Mouse (Mus musculus) megakaryocyte, embryonic 14.5 days (primary cell): ENCODE measurements at regions not wholly inside any gene's neighbourhood (a gene's known extent, or its start where the extent isn't known, plus 50 kb on each side); places are given as distances from the start of the nearest gene placed in this dataset.

Source experiments
- H3K27me3 ChIP-seq: replicated peaks from 2 replicates; pipeline ENCODE3; 2012; ENCODE audit warnings: inconsistent platforms
- H3K36me3 ChIP-seq: replicated peaks from 2 replicates; pipeline ENCODE3; 2012; ENCODE audit warnings: low read length, inconsistent platforms, mixed read lengths
- H3K4me1 ChIP-seq: 2 replicates; pipeline ENCODE4 v1.6.1; 2012; ENCODE audit warnings: inconsistent platforms
- H3K4me3 ChIP-seq: replicated peaks from 2 replicates; pipeline ENCODE3; 2012; ENCODE audit warnings: moderate library complexity, mild to moderate bottlenecking, inconsistent platforms
- H3K9me3 ChIP-seq: 2 replicates; pipeline ENCODE4 v1.6.1; 2012; ENCODE audit warnings: inconsistent platforms
- FLI1 ChIP-seq: IDR thresholded peaks from 2 replicates; pipeline ENCODE4 v1.6.1; 2012; ENCODE audit warnings: low read length, inconsistent platforms, mixed read lengths
- GATA1 ChIP-seq: IDR thresholded peaks from 3 replicates; pipeline ENCODE4 v1.6.1; 2012; ENCODE audit warnings: mixed read lengths, low read length, inconsistent platforms, borderline replicate concordance

- TF ChIP-seq GATA1, result no peak
- no peak for TF ChIP-seq FLI1
- Histone ChIP-seq H3K27me3 (no peaks in the 10 kb centered on the region), H3K4me1 (peaks cover 12% of the 10 kb centered on the region), H3K9me3 (no peaks in the 10 kb centered on the region), H3K36me3 (no peaks in the 10 kb centered on the region), H3K4me3 (no peak overlapping the region)
These were observed 288.0 kb downstream of the Gm11361 start for GRCm38 (mm10) chr13:28545337-28545736.

- H3K9me3 ChIP-seq, result no peaks in the 10 kb centered on the region
- TF ChIP-seq GATA1 (no peak), FLI1 (no peak)
- no peaks in the 10 kb centered on the region for H3K27me3 ChIP-seq
- peaks cover 12% of the 10 kb centered on the region for H3K4me1 ChIP-seq
- no peak overlapping the region for H3K4me3 ChIP-seq
- H3K36me3 ChIP-seq, result no peaks in the 10 kb centered on the region
These were observed 287.5 kb downstream of the Gm11361 start for GRCm38 (mm10) chr13:28544819-28545180.

- H3K9me3 ChIP-seq, result no peaks in the 10 kb centered on the region
- no peak for TF ChIP-seq FLI1
- no peak for TF ChIP-seq GATA1
- H3K27me3 ChIP-seq, result no peaks in the 10 kb centered on the region
- peaks cover 12% of the 10 kb centered on the region for H3K4me1 ChIP-seq
- H3K36me3 ChIP-seq, result no peaks in the 10 kb centered on the region
- H3K4me3 ChIP-seq, result no peak overlapping the region
These were observed 286.9 kb downstream of the Gm11361 start for GRCm38 (mm10) chr13:28544003-28544818.

GRCm38 (mm10) chr13:28541607-28542006 lies 284.3 kb downstream of the Gm11361 start:
- H3K4me1 ChIP-seq, result peaks cover 12% of the 10 kb centered on the region
- TF ChIP-seq GATA1, result no peak
- TF ChIP-seq FLI1, result no peak
- no peak overlapping the region for H3K4me3 ChIP-seq
- 0 out of 2 replicates have a peak, but pooled peaks cover 6% of the 10 kb centered on the region for H3K9me3 ChIP-seq
- H3K36me3 ChIP-seq, result no peaks in the 10 kb centered on the region
- no peaks in the 10 kb centered on the region for H3K27me3 ChIP-seq

- H3K4me1 ChIP-seq, result no peaks in the 10 kb centered on the region
- peaks cover 13% of the 10 kb centered on the region for H3K9me3 ChIP-seq
- no peak overlapping the region for H3K4me3 ChIP-seq
- no peaks in the 10 kb centered on the region for H3K36me3 ChIP-seq
- no peaks in the 10 kb centered on the region for H3K27me3 ChIP-seq
- no peak for TF ChIP-seq FLI1
- TF ChIP-seq GATA1, result no peak
These were observed 275.8 kb downstream of the Gm11361 start for GRCm38 (mm10) chr13:28533080-28533479.

- TF ChIP-seq FLI1, result no peak
- no peak for TF ChIP-seq GATA1
- H3K9me3 ChIP-seq, result peaks cover 13% of the 10 kb centered on the region
These were observed 274.9 kb downstream of the Gm11361 start for GRCm38 (mm10) chr13:28532278-28532677.

GRCm38 (mm10) chr13:28531534-28531999 lies 274.2 kb downstream of the Gm11361 start:
- H3K36me3 ChIP-seq, result no peaks in the 10 kb centered on the region
- H3K27me3 ChIP-seq, result no peaks in the 10 kb centered on the region
- TF ChIP-seq FLI1 (no peak), GATA1 (no peak)
- H3K4me3 ChIP-seq, result no peak overlapping the region
- no peaks in the 10 kb centered on the region for H3K4me1 ChIP-seq
- H3K9me3 ChIP-seq, result peaks cover 13% of the 10 kb centered on the region

More at GRCm38 (mm10) chr13:28532278-28532677, 274.9 kb downstream of the Gm11361 start:
- H3K4me1 ChIP-seq, result no peaks in the 10 kb centered on the region
- no peak overlapping the region for H3K4me3 ChIP-seq
- H3K36me3 ChIP-seq, result no peaks in the 10 kb centered on the region
- no peaks in the 10 kb centered on the region for H3K27me3 ChIP-seq

GRCm38 (mm10) chr13:28530947-28531346 lies 273.6 kb downstream of the Gm11361 start:
- Histone ChIP-seq H3K9me3 (peaks cover 13% of the 10 kb centered on the region), H3K27me3 (no peaks in the 10 kb centered on the region), H3K4me3 (no peak overlapping the region), H3K36me3 (no peaks in the 10 kb centered on the region), H3K4me1 (no peaks in the 10 kb centered on the region)
- TF ChIP-seq FLI1 (no peak), GATA1 (no peak)

- no peak overlapping the region for H3K4me3 ChIP-seq
- no peaks in the 10 kb centered on the region for H3K4me1 ChIP-seq
- H3K9me3 ChIP-seq, result peaks cover 13% of the 10 kb centered on the region
- no peaks in the 10 kb centered on the region for H3K36me3 ChIP-seq
- TF ChIP-seq GATA1 (no peak), FLI1 (no peak)
- H3K27me3 ChIP-seq, result no peaks in the 10 kb centered on the region
These were observed 271.7 kb downstream of the Gm11361 start for GRCm38 (mm10) chr13:28528898-28529511.

- Histone ChIP-seq H3K4me1 (no peaks in the 10 kb centered on the region), H3K9me3 (peaks cover 8% of the 10 kb centered on the region), H3K27me3 (peaks cover 1% of the 10 kb centered on the region), H3K36me3 (no peaks in the 10 kb centered on the region), H3K4me3 (no peak overlapping the region)
- no peak for TF ChIP-seq GATA1
- no peak for TF ChIP-seq FLI1
These were observed 269.0 kb downstream of the Gm11361 start for GRCm38 (mm10) chr13:28526299-28526698.

- Histone ChIP-seq H3K36me3 (no peaks in the 10 kb centered on the region), H3K9me3 (no peaks in the 10 kb centered on the region), H3K4me3 (no peak overlapping the region), H3K27me3 (peaks cover 1% of the 10 kb centered on the region), H3K4me1 (no peaks in the 10 kb centered on the region)
- TF ChIP-seq FLI1 (no peak), GATA1 (no peak)
These were observed 267.1 kb downstream of the Gm11361 start for GRCm38 (mm10) chr13:28524411-28524810.
